Mouse (Mus musculus) macrophage (primary cell): Measurements from ENCODE around the gene Pard3b. TPM values are rescaled to one million over a fixed set of nuclear protein-coding genes. Genes with fewer than 3 reads are reported as not detected.

Source experiments
- H3K27ac ChIP-seq: fragments of 350-480 bp; formaldehyde crosslinking; 2 replicates; pipeline ENCODE4 v1.9.0; 2021
- H3K36me3 ChIP-seq: fragments of 350-480 bp; formaldehyde crosslinking; 2 replicates; pipeline ENCODE4 v1.9.0; 2021; ENCODE audit errors: inconsistent target
- H3K4me3 ChIP-seq: fragments of 350-480 bp; formaldehyde crosslinking; 2 replicates; pipeline ENCODE4 v1.9.0; 2021; ENCODE audit errors: inconsistent target
- H3K79me2 ChIP-seq: fragments of 350-480 bp; formaldehyde crosslinking; 2 replicates; pipeline ENCODE4 v1.9.0; 2021; ENCODE audit errors: inconsistent target
- WGBS: methylation state at CpG from one replicate; pipeline ENCODE4 v1.1.7; 2026; ENCODE audit warnings: inconsistent platforms; ENCODE audit not compliant: missing documents; 5-methylcytosine and 5-hydroxymethylcytosine counted together
- polyA plus RNA-seq: library from polyadenylated mRNA; stranded (reverse); fragments of 250-400 nt; gene quantifications from 3 replicates; pipeline ENCODE4 v1.2.4, GENCODE M21; 2018; ENCODE audit warnings: inconsistent platforms

Gene Pard3b
- polyA plus RNA-seq, 1 experiment from 2014 or later = 0.11 TPM

- Histone ChIP-seq H3K79me2 (no peaks in the 10 kb centered on the region), H3K4me3 (no peak overlapping the region), H3K36me3 (no peaks in the 10 kb centered on the region), H3K27ac (no peak overlapping the region)
- WGBS = 86% methylated on average over 2 of the region's 2 CpGs
Observed at GRCm38 (mm10) chr1:62159592-62159991, 521.0 kb downstream of the Pard3b start.

- Histone ChIP-seq H3K4me3 (no peak overlapping the region), H3K36me3 (no peaks in the 10 kb centered on the region), H3K27ac (no peak overlapping the region), H3K79me2 (no peaks in the 10 kb centered on the region)
- WGBS = 100% methylated on average over 1 of the region's 1 CpGs
Observed at GRCm38 (mm10) chr1:62175013-62175640, 536.5 kb downstream of the Pard3b start.

- no peak overlapping the region for H3K27ac ChIP-seq
- WGBS = 70% methylated on average over 5 of the region's 5 CpGs
Observed at GRCm38 (mm10) chr1:62181638-62182037, 543.0 kb downstream of the Pard3b start.

GRCm38 (mm10) chr1:62182634-62183033 lies 544.0 kb downstream of the Pard3b start:
- Histone ChIP-seq H3K4me3 (no peak overlapping the region), H3K36me3 (no peaks in the 10 kb centered on the region), H3K79me2 (no peaks in the 10 kb centered on the region), H3K27ac (no peak overlapping the region)
- whole genome bisulfite sequencing = 88% methylated on average over 3 of the region's 3 CpGs

More at GRCm38 (mm10) chr1:62181638-62182037, 543.0 kb downstream of the Pard3b start:
- Histone ChIP-seq H3K4me3 (no peak overlapping the region), H3K36me3 (no peaks in the 10 kb centered on the region), H3K79me2 (no peaks in the 10 kb centered on the region)

- WGBS = 91% methylated on average over 1 of the region's 1 CpGs
- Histone ChIP-seq H3K79me2 (no peaks in the 10 kb centered on the region), H3K4me3 (no peak overlapping the region), H3K36me3 (no peaks in the 10 kb centered on the region), H3K27ac (no peak overlapping the region)
Observed at GRCm38 (mm10) chr1:62190786-62191185, 552.2 kb downstream of the Pard3b start.

GRCm38 (mm10) chr1:62197515-62197914 lies 558.9 kb downstream of the Pard3b start:
- 97% methylated on average over 8 of the region's 8 CpGs for WGBS
- H3K36me3 ChIP-seq = no peaks in the 10 kb centered on the region
- no peak overlapping the region for H3K27ac ChIP-seq
- H3K79me2 ChIP-seq = no peaks in the 10 kb centered on the region
- no peak overlapping the region for H3K4me3 ChIP-seq

GRCm38 (mm10) chr1:62200919-62201318 lies 562.3 kb downstream of the Pard3b start:
- Histone ChIP-seq H3K36me3 (no peaks in the 10 kb centered on the region), H3K79me2 (no peaks in the 10 kb centered on the region), H3K27ac (no peak overlapping the region), H3K4me3 (no peak overlapping the region)
- 64% methylated on average over 1 of the region's 1 CpGs for WGBS

- Histone ChIP-seq H3K36me3 (no peaks in the 10 kb centered on the region), H3K79me2 (no peaks in the 10 kb centered on the region), H3K4me3 (no peak overlapping the region), H3K27ac (no peak overlapping the region)
- 62% methylated on average over 2 of the region's 2 CpGs for WGBS
Observed at GRCm38 (mm10) chr1:62201686-62202257, 563.1 kb downstream of the Pard3b start.

- H3K79me2 ChIP-seq = no peaks in the 10 kb centered on the region
- no peak overlapping the region for H3K4me3 ChIP-seq
- H3K27ac ChIP-seq = no peak overlapping the region
- no peaks in the 10 kb centered on the region for H3K36me3 ChIP-seq
- 38% methylated on average over 2 of the region's 2 CpGs for WGBS
Observed at GRCm38 (mm10) chr1:62213285-62213684, 574.7 kb downstream of the Pard3b start.

GRCm38 (mm10) chr1:62215842-62216241 lies 577.2 kb downstream of the Pard3b start:
- Histone ChIP-seq H3K36me3 (no peaks in the 10 kb centered on the region), H3K79me2 (no peaks in the 10 kb centered on the region), H3K4me3 (no peak overlapping the region), H3K27ac (no peak overlapping the region)
- 79% methylated on average over 2 of the region's 2 CpGs for WGBS

GRCm38 (mm10) chr1:62216568-62216967 lies 577.9 kb downstream of the Pard3b start:
- WGBS = 98% methylated on average over 4 of the region's 4 CpGs
- no peak overlapping the region for H3K27ac ChIP-seq
- H3K36me3 ChIP-seq = no peaks in the 10 kb centered on the region
- no peak overlapping the region for H3K4me3 ChIP-seq
- no peaks in the 10 kb centered on the region for H3K79me2 ChIP-seq

- H3K27ac ChIP-seq = no peak overlapping the region
- no peak overlapping the region for H3K4me3 ChIP-seq
- H3K79me2 ChIP-seq = no peaks in the 10 kb centered on the region
- no peaks in the 10 kb centered on the region for H3K36me3 ChIP-seq
- WGBS = 20% methylated on average over 4 of the region's 5 CpGs
Observed at GRCm38 (mm10) chr1:62229129-62229528, 590.5 kb downstream of the Pard3b start.

GRCm38 (mm10) chr1:62234039-62234438 lies 595.4 kb downstream of the Pard3b start:
- Histone ChIP-seq H3K4me3 (no peak overlapping the region), H3K36me3 (no peaks in the 10 kb centered on the region), H3K27ac (no peak overlapping the region), H3K79me2 (no peaks in the 10 kb centered on the region)
- WGBS = 79% methylated on average over 1 of the region's 1 CpGs

- Histone ChIP-seq H3K4me3 (no peak overlapping the region), H3K27ac (no peak overlapping the region)
Observed at GRCm38 (mm10) chr1:62235121-62235520, 596.5 kb downstream of the Pard3b start.

GRCm38 (mm10) chr1:62244191-62244984 lies 605.8 kb downstream of the Pard3b start:
- H3K79me2 ChIP-seq = no peaks in the 10 kb centered on the region
- 54% methylated on average over 12 of the region's 12 CpGs for WGBS
- no peak overlapping the region for H3K4me3 ChIP-seq
- H3K36me3 ChIP-seq = no peaks in the 10 kb centered on the region
- no peak overlapping the region for H3K27ac ChIP-seq

More at GRCm38 (mm10) chr1:62235121-62235520, 596.5 kb downstream of the Pard3b start:
- no peaks in the 10 kb centered on the region for H3K36me3 ChIP-seq
- 97% methylated on average over 5 of the region's 5 CpGs for WGBS
- H3K79me2 ChIP-seq = no peaks in the 10 kb centered on the region
